Mouse (Mus musculus): ENCODE results near the gene Tbcb. TPM values are rescaled to one million over a fixed set of nuclear protein-coding genes. Genes with fewer than 3 reads are reported as not detected.
A peak's percentile ranks its signal among the peaks of the same experiment; 100 is the strongest.
"Not testable (repeated sequence)": the region's sequence is repeated elsewhere in the genome, so short reads cannot be mapped to it uniquely, and the experiment has no call there.

Gene Tbcb
- polyA plus RNA-seq, 1 experiment = 83.5 TPM

DNA sequence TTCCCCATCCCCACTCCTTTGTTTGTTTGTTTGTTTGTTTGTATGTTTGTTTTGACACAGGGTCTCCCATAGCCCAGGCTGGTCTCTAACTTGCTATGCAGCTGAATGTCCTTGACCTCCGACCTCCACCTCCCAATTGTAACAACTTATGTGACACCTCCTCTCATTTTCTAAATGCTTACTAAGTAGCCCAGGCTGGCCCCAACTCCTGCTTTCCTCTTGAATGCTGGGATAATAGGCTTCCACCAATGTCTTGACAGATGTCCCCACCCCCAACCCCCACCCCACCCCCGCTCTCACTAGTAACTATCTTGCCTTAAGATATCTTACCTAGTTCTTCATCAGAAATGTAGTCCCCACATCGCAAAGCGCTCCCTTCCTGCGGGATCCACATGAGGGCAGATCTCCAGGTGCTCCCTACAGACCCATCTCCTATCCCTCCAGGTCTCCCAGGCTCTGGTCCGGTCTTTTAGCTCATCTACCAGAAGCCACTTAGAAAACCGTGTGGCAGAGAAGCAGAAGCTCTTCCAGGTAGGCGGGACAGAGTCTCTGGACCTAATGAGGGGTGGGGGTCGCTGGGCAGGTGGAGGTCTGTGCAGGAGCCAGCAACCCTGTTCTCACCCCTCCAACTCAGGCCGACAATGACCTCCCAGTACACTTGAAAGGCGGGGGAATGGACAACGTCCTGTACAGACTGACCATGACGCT lies 47.3 kb downstream of the Tbcb start:
- no peak overlapping the region for H3K4me3 ChIP-seq (ENCODE audit: insufficient read depth, low read length)

DNA sequence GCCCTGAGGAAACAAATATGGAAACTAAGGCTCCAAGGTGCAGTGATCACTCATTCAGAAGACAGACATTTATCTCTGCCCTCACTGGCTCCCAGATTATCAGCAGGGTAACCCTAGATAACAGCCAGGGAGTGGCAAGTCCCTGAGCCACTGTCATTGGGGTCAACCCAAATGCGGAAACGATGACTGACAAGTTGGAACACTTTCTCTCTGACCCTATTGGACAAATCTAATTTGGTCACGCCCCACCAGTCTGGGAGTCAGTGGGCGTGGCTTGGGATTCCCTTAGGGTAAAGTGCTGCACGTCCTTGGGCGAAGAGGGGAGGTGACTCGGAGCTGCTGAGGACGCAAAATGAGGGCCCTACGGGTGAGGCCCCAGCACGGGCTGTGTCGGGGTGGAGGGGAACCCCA lies 48.2 kb downstream of the Tbcb start, which contains the start of gene Cox7a1:
Gene Cox7a1, plus strand, starts transcription at position 266 of the 411 bp plus-strand sequence.
- Histone ChIP-seq H3K4me1 (ENCODE audit: control insufficient read depth, insufficient read depth, low read length) (no peaks in the 10 kb centered on the region; the same call in 1 of the 2 replicates), H3K4me3 (ENCODE audit: insufficient read depth, low read length) (no peak within 1 kb of the TSS), H3K27ac (ENCODE audit: insufficient read depth, low read length) (no peak within 1 kb of the TSS)
- TF ChIP-seq CTCF (IDR thresholded peaks at IDR 0.05; ENCODE audit: borderline replicate concordance, insufficient read depth, low read length) = no peak

More for the DNA sequence above, 47.3 kb downstream of the Tbcb start:
- Histone ChIP-seq H3K27ac (ENCODE audit: insufficient read depth, low read length) (no peak overlapping the region), H3K4me1 (ENCODE audit: control insufficient read depth, insufficient read depth, low read length) (no peaks in the 10 kb centered on the region; the same call in 1 of the 2 replicates)
- no peak for TF ChIP-seq CTCF (IDR thresholded peaks at IDR 0.05; ENCODE audit: borderline replicate concordance, insufficient read depth, low read length)
- TF ChIP-seq POLR2A (IDR thresholded peaks at IDR 0.05; ENCODE audit: low read depth, low read length) = no peak

DNA sequence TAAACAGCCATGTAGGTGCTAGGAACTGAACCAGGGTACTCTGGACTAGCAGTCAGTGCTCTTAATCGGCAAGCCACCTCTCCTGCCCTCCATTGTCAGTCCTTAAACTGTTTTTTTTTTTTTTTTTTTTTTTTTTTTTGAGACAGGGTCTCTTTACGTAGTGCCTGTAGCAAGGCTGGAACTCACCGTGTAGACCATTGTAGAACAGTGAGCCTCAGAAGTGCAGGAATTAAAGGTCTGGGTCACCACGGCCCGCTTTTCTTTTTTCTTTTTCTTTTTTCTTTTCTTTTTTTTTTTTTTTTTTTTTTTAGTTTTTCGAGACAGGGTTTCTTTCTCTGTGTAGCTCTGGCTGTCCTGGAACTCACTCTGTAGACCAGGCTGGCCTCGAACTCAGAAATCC lies 48.9 kb downstream of the Tbcb start:
- H3K4me1 ChIP-seq (ENCODE audit: control insufficient read depth, insufficient read depth, low read length); H3K4me3 ChIP-seq (ENCODE audit: insufficient read depth, low read length): not testable (repeated sequence)

DNA sequence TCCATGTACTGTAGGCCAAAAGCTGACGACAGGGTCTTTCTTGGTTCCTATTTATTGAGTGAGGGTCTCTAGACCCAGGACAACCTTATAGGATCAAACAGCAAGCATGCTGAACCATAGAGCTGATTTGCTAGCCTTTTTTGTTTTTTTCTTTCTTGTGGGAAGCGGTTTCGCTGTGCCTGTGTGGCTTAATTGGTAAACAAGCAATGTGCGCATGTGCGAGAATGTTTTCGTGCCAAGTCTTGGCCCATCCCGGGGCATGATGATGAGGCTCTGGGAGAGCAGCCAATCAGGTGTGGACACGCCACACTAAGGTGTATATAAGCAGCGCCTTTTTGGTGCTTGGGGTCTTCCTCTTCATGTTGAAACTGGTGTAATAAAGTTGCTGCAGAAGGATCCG lies 50.1 kb downstream of the Tbcb start:
- H3K4me3 ChIP-seq (ENCODE audit: insufficient read depth, low read length); H3K27ac ChIP-seq (ENCODE audit: insufficient read depth, low read length); H3K4me1 ChIP-seq (ENCODE audit: control insufficient read depth, insufficient read depth, low read length): not testable (repeated sequence)

More for the DNA sequence above, 48.9 kb downstream of the Tbcb start:
- not testable (repeated sequence) for H3K27ac ChIP-seq (ENCODE audit: insufficient read depth, low read length)

DNA sequence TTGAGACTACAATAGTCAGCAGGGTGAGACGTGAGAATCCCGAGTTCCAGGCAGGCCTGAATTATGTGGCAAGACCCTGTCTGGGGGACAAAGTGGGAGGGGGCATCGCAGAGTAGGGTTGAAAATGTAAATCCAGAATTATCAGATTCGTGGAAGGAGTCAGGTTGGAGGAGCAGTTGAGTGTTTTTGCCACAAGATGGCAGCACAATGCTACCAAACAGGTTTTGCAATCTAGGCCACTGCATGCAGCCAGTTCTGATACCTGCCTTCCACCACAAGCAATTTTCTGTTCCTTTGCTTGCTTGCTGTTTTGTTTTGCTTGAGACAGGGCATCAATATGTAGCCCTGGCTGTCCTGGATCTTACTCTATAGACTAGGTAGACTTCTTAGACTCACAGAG lies 50.8 kb downstream of the Tbcb start:
- TF ChIP-seq CTCF (IDR thresholded peaks at IDR 0.05; ENCODE audit: borderline replicate concordance, insufficient read depth, low read length) (peak; percentile 73), POLR2A (IDR thresholded peaks at IDR 0.05; ENCODE audit: low read depth, low read length) (no peak)
- Histone ChIP-seq H3K27ac (ENCODE audit: insufficient read depth, low read length) (no peak overlapping the region), H3K4me1 (ENCODE audit: control insufficient read depth, insufficient read depth, low read length) (no peaks in the 10 kb centered on the region; the same call in 1 of the 2 replicates), H3K4me3 (ENCODE audit: insufficient read depth, low read length) (no peak overlapping the region)

DNA sequence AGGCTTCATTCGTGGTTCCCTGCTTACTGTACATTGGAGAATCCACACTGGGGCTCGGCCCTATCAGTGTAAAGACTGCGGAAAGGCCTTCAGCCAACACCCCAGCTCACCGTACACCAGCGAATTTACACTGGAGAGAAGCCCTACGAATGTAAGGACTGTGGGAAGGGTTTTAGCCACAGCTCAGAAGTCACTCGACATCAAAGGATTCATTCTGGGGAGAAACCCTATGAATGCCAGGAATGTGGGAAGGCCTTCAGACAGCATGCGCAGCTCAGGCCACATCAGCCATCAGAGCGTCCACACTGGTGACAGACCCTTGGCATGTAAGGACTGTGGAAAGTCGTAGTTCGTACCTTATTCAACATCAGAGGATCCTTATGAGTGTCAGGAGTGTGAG lies 53.8 kb downstream of the Tbcb start:
- H3K27ac ChIP-seq (ENCODE audit: insufficient read depth, low read length) = no peak overlapping the region
- TF ChIP-seq CTCF (IDR thresholded peaks at IDR 0.05; ENCODE audit: borderline replicate concordance, insufficient read depth, low read length) (no peak), POLR2A (IDR thresholded peaks at IDR 0.05; ENCODE audit: low read depth, low read length) (no peak)
- H3K4me1 ChIP-seq (ENCODE audit: control insufficient read depth, insufficient read depth, low read length) = no peaks in the 10 kb centered on the region
- no peak overlapping the region for H3K4me3 ChIP-seq (ENCODE audit: insufficient read depth, low read length)

DNA sequence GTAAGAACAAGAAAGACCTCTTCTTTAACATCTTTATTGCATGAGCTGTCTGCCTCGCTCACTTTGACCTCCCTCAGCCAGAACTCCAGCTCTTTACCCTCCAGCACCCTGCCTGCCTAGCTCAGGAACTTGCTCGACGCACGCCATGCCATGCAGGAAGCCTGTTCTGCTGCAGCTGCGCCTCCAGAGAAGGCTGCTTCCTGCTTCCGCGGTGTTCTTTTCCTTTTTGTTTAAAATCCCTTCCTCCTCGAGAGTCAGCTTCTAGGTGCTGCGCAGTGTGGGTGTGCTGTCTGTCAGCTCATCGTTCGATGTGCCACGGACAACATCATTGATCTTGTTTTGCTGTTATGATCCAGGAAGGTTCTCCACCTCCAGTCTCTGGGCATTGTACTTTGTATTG lies 55.6 kb downstream of the Tbcb start:
- no peak overlapping the region for H3K4me3 ChIP-seq (ENCODE audit: insufficient read depth, low read length)
- H3K27ac ChIP-seq (ENCODE audit: insufficient read depth, low read length) = no peak overlapping the region
- H3K4me1 ChIP-seq (ENCODE audit: control insufficient read depth, insufficient read depth, low read length) = no peaks in the 10 kb centered on the region
- TF ChIP-seq POLR2A (IDR thresholded peaks at IDR 0.05; ENCODE audit: low read depth, low read length) (no peak), CTCF (IDR thresholded peaks at IDR 0.05; ENCODE audit: borderline replicate concordance, insufficient read depth, low read length) (no peak)

Other genes starting within 250 kb of the Tbcb start
- 17.4 and 21.7 TPM in 2 replicates for gene Zfp568, start 248.3 kb downstream of the Tbcb start, polyA plus RNA-seq (2011; ENCODE audit: insufficient read length, low read depth, missing spikeins)
- 3.1 and 3.6 TPM in 2 replicates for gene Zfp14, start 180.9 kb downstream of the Tbcb start, polyA plus RNA-seq (2011; ENCODE audit: insufficient read length, low read depth, missing spikeins)
- gene Zfp82, start 159.4 kb downstream of the Tbcb start, polyA plus RNA-seq (2011; ENCODE audit: insufficient read length, low read depth, missing spikeins) = 1.8 and 2.8 TPM in 2 replicates
- gene Gm26920, start 141.9 kb downstream of the Tbcb start, polyA plus RNA-seq (2011; ENCODE audit: insufficient read length, low read depth, missing spikeins) = 2.3 and 2.7 TPM in 2 replicates
- gene Zfp566, start 141.7 kb downstream of the Tbcb start, polyA plus RNA-seq (2011; ENCODE audit: insufficient read length, low read depth, missing spikeins) = 2.7 and 4.8 TPM in 2 replicates
- 95.0 and 119 TPM in 2 replicates for gene Zfp260, start 137.5 kb downstream of the Tbcb start, polyA plus RNA-seq (2011; ENCODE audit: insufficient read length, low read depth, missing spikeins)
- 8.4 and 9.4 TPM in 2 replicates for gene Zfp382, start 110.3 kb downstream of the Tbcb start, polyA plus RNA-seq (2011; ENCODE audit: insufficient read length, low read depth, missing spikeins)
- gene Zfp146, start 62.5 kb downstream of the Tbcb start, polyA plus RNA-seq (2011; ENCODE audit: insufficient read length, low read depth, missing spikeins) = 62.6 and 68.9 TPM in 2 replicates
- not detected in 2 replicates for gene Cox7a1, start 48.1 kb downstream of the Tbcb start, polyA plus RNA-seq (2011; ENCODE audit: insufficient read length, low read depth, missing spikeins)
- gene Capns1, start 33.5 kb downstream of the Tbcb start, polyA plus RNA-seq (2011; ENCODE audit: insufficient read length, low read depth, missing spikeins) = 465 and 512 TPM in 2 replicates
- gene Polr2i, start 324 bp downstream of the Tbcb start, polyA plus RNA-seq (2011; ENCODE audit: insufficient read length, low read depth, missing spikeins) = 52.0 and 53.4 TPM in 2 replicates
- not detected in 2 replicates for gene Ovol3, start 3.5 kb upstream of the Tbcb start, polyA plus RNA-seq (2011; ENCODE audit: insufficient read length, low read depth, missing spikeins)
- not detected in 2 replicates for gene Thap8, start 47.8 kb upstream of the Tbcb start, polyA plus RNA-seq (2011; ENCODE audit: insufficient read length, low read depth, missing spikeins)
- 7.7 and 8.2 TPM in 2 replicates for gene Wdr62, start 48.1 kb upstream of the Tbcb start, polyA plus RNA-seq (2011; ENCODE audit: insufficient read length, low read depth, missing spikeins)
- 124 and 149 TPM in 2 replicates for gene Clip3, start 59.5 kb upstream of the Tbcb start, polyA plus RNA-seq (2011; ENCODE audit: insufficient read length, low read depth, missing spikeins)
- 20.7 and 21.3 TPM in 2 replicates for gene Alkbh6, start 76.4 kb upstream of the Tbcb start, polyA plus RNA-seq (2011; ENCODE audit: insufficient read length, low read depth, missing spikeins)
- gene Syne4, start 82.5 kb upstream of the Tbcb start, polyA plus RNA-seq (2011; ENCODE audit: insufficient read length, low read depth, missing spikeins) = 1.5 and 2.6 TPM in 2 replicates
- gene E130208F15Rik, start 89.5 kb upstream of the Tbcb start, polyA plus RNA-seq (2011; ENCODE audit: insufficient read length, low read depth, missing spikeins) = 0.67 and 0.90 TPM in 2 replicates
- gene Sdhaf1, start 91.6 kb upstream of the Tbcb start, polyA plus RNA-seq (2011; ENCODE audit: insufficient read length, low read depth, missing spikeins) = 6.1 and 6.8 TPM in 2 replicates
- gene Lrfn3, start 130.5 kb upstream of the Tbcb start, polyA plus RNA-seq (2011; ENCODE audit: insufficient read length, low read depth, missing spikeins) = 7.5 and 7.6 TPM in 2 replicates
- 7.6 TPM in 1 of 2 replicates, not detected in the other for gene Tyrobp, start 181.5 kb upstream of the Tbcb start, polyA plus RNA-seq (2011; ENCODE audit: insufficient read length, low read depth, missing spikeins)
- not detected in 2 replicates for gene Hcst, start 187.6 kb upstream of the Tbcb start, polyA plus RNA-seq (2011; ENCODE audit: insufficient read length, low read depth, missing spikeins)
- gene Nfkbid, start 189.5 kb upstream of the Tbcb start, polyA plus RNA-seq (2011; ENCODE audit: insufficient read length, low read depth, missing spikeins) = 0.42 and 1.1 TPM in 2 replicates
- 30.8 and 34.2 TPM in 2 replicates for gene Aplp1, start 213.3 kb upstream of the Tbcb start, polyA plus RNA-seq (2011; ENCODE audit: insufficient read length, low read depth, missing spikeins)
- gene Kirrel2, start 225.4 kb upstream of the Tbcb start, polyA plus RNA-seq (2011; ENCODE audit: insufficient read length, low read depth, missing spikeins) = not detected in 2 replicates
- not detected in 2 replicates for gene Nphs1, start 226.0 kb upstream of the Tbcb start, polyA plus RNA-seq (2011; ENCODE audit: insufficient read length, low read depth, missing spikeins)